Mouse (Mus musculus) forebrain, postnatal 0 days (tissue): ENCODE data around the gene Rnf144b. TPM values are rescaled to one million over a fixed set of nuclear protein-coding genes. Genes with fewer than 3 reads are reported as not detected.
A peak's percentile ranks its signal among the peaks of the same experiment; 100 is the strongest.

Experiments used
- ATAC-seq: fragments of 200-750 bp; cut with Nextera tagmentation; 2 replicates; pipeline ENCODE4 v1.8.0; 2017; ENCODE audit warnings: mild to moderate bottlenecking, moderate library complexity
- DNase-seq: peaks from one replicate; pipeline ENCODE4 v3.0.0-alpha.2; 2015
- H3K27ac ChIP-seq: fragments of 300-500 bp; sonication (generic); 2 replicates; pipeline ENCODE4 v1.5.1; 2014; ENCODE audit warnings: low read depth, mild to moderate bottlenecking, antibody characterized with exemption, low read length, moderate library complexity, mixed read lengths
- H3K27me3 ChIP-seq: fragments of 300-500 bp; sonication (generic); 2 replicates; pipeline ENCODE4 v1.6.1; 2014; ENCODE audit warnings: mild to moderate bottlenecking, low read length, mixed read lengths; ENCODE audit not compliant: insufficient read depth
- H3K36me3 ChIP-seq: fragments of 300-500 bp; sonication (generic); 2 replicates; pipeline ENCODE4 v1.6.1; 2014; ENCODE audit warnings: mild to moderate bottlenecking, moderate library complexity; ENCODE audit not compliant: insufficient read depth
- H3K4me1 ChIP-seq: fragments of 300-500 bp; sonication (generic); 2 replicates; pipeline ENCODE4 v1.6.1; 2014; ENCODE audit warnings: antibody characterized with exemption; ENCODE audit not compliant: insufficient read depth
- H3K4me2 ChIP-seq: fragments of 300-500 bp; sonication (generic); 2 replicates; pipeline ENCODE4 v1.6.1; 2014; ENCODE audit warnings: low read depth, mild to moderate bottlenecking, moderate library complexity
- H3K4me3 ChIP-seq: fragments of 300-500 bp; sonication (generic); 2 replicates; pipeline ENCODE4 v1.5.1; 2014; ENCODE audit warnings: low read depth, low read length, mixed read lengths
- H3K9ac ChIP-seq: fragments of 300-500 bp; sonication (generic); 2 replicates; pipeline ENCODE4 v1.6.1; 2014; ENCODE audit warnings: mild to moderate bottlenecking
- H3K9me3 ChIP-seq: fragments of 300-500 bp; sonication (generic); 2 replicates; pipeline ENCODE4 v1.6.1; 2016; ENCODE audit warnings: low read length
- CTCF ChIP-seq: sonication (generic); IDR thresholded peaks from 2 replicates; pipeline ENCODE4 v1.5.1; 2016; ENCODE audit warnings: antibody characterized with exemption, control low read depth, low read depth
- WGBS: fragments of 180-500 bp; shearing (Covaris S2); extraction: QIAGEN DNeasy Blood & Tissue Kit; methylation state at CpG from one replicate; pipeline ENCODE4 v1.1.7; 2014; 5-methylcytosine and 5-hydroxymethylcytosine counted together
- polyA plus RNA-seq: library from polyadenylated mRNA; unstranded; fragments of >200 nt; fragmentation: Nextera tagmentation; extraction: Ambion mirVana; gene quantifications from 2 replicates; pipeline ENCODE4 v1.2.1, GENCODE M21; 2015
- total RNA-seq: library from RNA; depleted of rRNA; stranded (reverse); fragments of >200 nt; gene quantifications from 2 replicates; pipeline ENCODE4 v1.2.3, GENCODE M21; 2014; rRNA removed

Rnf144b gene
- total and polyA plus RNA-seq, 2 experiments from 2014 or later = 1.5 to 4.0 TPM

DNA sequence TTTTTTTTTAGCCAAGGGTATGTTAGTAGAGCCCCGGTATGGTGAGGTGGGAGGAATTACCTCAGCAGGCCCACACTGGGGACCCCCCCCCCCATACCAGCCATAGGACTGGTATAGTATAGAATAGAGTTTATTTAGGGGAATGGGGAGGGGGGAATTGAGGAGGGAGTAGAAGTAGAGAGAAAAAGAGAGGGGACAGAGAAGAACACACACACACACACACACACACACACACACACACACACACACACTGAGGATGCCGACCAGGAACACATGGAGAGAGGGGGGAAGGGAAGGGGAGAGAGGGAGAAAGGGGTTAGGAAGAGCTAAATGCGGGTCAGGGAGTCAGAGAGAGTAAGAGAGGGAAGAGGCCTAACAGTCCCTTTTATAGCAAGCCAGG, 151.7 kb downstream of the Rnf144b start:
- ATAC-seq = no peak
- no peak overlapping the region for H3K27ac ChIP-seq
- no peaks in the 10 kb centered on the region for H3K36me3 ChIP-seq
- no peak overlapping the region for H3K4me3 ChIP-seq
- H3K4me1 ChIP-seq = peaks cover 9% of the 10 kb centered on the region
- no peak overlapping the region for H3K4me2 ChIP-seq
- WGBS = 16% methylated on average over 3 of the region's 3 CpGs
- TF ChIP-seq CTCF = no peak
- H3K9ac ChIP-seq = no peak overlapping the region
- no peaks in the 10 kb centered on the region for H3K9me3 ChIP-seq
- DNase-seq = no peak
- no peaks in the 10 kb centered on the region for H3K27me3 ChIP-seq

- Histone ChIP-seq H3K27me3 (no peaks in the 10 kb centered on the region), H3K4me3 (no peak overlapping the region), H3K9me3 (no peaks in the 10 kb centered on the region), H3K9ac (no peak overlapping the region), H3K4me2 (no peak overlapping the region), H3K4me1 (peaks cover 9% of the 10 kb centered on the region), H3K27ac (no peak overlapping the region), H3K36me3 (no peaks in the 10 kb centered on the region)
- no peak for TF ChIP-seq CTCF
- 35% methylated on average over 13 of the region's 13 CpGs for WGBS
- ATAC-seq (no peak; the same call in 1 of the 2 replicates), DNase-seq (no peak)
These were observed 154.8 kb downstream of the Rnf144b start for GRCm38 (mm10) chr13:47277000-47277823.

DNA sequence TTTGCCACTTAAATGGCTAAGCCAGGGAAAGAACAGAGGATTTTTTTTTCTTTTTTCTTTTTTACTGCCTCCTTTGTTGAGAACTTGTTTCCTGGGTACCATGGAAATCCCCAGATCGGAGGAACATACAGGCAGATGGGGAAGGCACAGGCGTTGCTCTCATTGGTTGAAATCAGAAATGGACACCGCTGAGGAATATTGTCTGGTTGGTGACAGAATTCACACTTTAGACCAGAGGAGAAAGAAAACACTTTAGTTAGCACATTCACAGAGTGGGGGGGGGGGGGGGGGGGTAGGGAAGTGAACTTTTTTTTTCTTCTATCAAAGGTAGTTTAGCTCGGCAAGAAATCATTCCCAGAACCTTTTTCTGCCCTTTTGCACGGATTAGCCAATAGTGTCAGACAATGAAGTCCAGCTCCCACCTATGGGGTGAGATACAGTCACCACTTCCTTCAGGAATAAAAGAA, 155.4 kb downstream of the Rnf144b start:
- H3K9me3 ChIP-seq = no peaks in the 10 kb centered on the region
- no peaks in the 10 kb centered on the region for H3K36me3 ChIP-seq
- no peak overlapping the region for H3K4me3 ChIP-seq
- H3K4me2 ChIP-seq = no peak overlapping the region
- H3K27me3 ChIP-seq = no peaks in the 10 kb centered on the region
- no peak for TF ChIP-seq CTCF
- H3K27ac ChIP-seq = no peak overlapping the region
- no peak for DNase-seq
- no peak overlapping the region for H3K9ac ChIP-seq
- H3K4me1 ChIP-seq = peaks cover 8% of the 10 kb centered on the region
- ATAC-seq = no peak
- WGBS = 8% methylated on average over 5 of the region's 5 CpGs

- Histone ChIP-seq H3K4me3 (no peak overlapping the region), H3K27me3 (no peaks in the 10 kb centered on the region), H3K4me2 (no peak overlapping the region), H3K36me3 (no peaks in the 10 kb centered on the region), H3K9ac (no peak overlapping the region), H3K4me1 (no peaks in the 10 kb centered on the region), H3K27ac (no peak overlapping the region), H3K9me3 (no peaks in the 10 kb centered on the region)
- DNase-seq (no peak), ATAC-seq (no peak)
- 77% methylated on average over 3 of the region's 3 CpGs for WGBS
- TF ChIP-seq CTCF = no peak
These were observed 159.8 kb downstream of the Rnf144b start for GRCm38 (mm10) chr13:47282221-47282620.

DNA sequence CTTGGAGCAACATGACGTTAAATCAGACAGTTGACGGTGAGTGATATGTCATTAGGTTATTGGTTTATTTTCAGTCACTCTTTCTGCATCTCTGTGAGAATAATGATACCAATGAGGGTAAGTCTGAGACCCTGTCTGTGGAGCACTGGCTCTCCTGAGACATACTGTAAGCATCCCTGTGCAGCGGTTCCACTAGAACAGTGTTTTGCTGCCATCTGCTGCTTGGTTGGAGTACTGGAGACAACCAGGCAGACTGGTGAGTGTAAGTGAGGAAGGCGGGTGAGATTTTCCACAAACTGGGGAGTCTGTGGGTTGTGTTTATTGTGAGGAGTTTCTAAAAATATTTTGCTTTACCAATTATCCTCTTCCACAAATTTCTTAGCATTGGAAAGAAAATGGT, 166.0 kb downstream of the Rnf144b start:
- peak; percentile 96 for ATAC-seq

GRCm38 (mm10) chr13:47296465-47296864, 174.0 kb downstream of the Rnf144b start:
- Histone ChIP-seq H3K4me3 (no peak overlapping the region), H3K9ac (no peak overlapping the region), H3K9me3 (no peaks in the 10 kb centered on the region), H3K27ac (no peak overlapping the region), H3K4me1 (no peaks in the 10 kb centered on the region), H3K4me2 (no peak overlapping the region), H3K27me3 (no peaks in the 10 kb centered on the region), H3K36me3 (no peaks in the 10 kb centered on the region)
- WGBS = 58% methylated on average over 8 of the region's 8 CpGs
- ATAC-seq (no peak), DNase-seq (no peak)
- TF ChIP-seq CTCF = no peak

More for the DNA sequence above, 166.0 kb downstream of the Rnf144b start:
- 41% methylated on average over 4 of the region's 4 CpGs for WGBS
- H3K4me3 ChIP-seq = no peak overlapping the region
- peak; percentile 92 for DNase-seq
- H3K36me3 ChIP-seq = no peaks in the 10 kb centered on the region
- H3K4me2 ChIP-seq = no peak overlapping the region
- no peaks in the 10 kb centered on the region for H3K9me3 ChIP-seq
- no peak overlapping the region for H3K27ac ChIP-seq
- H3K4me1 ChIP-seq = no peaks in the 10 kb centered on the region
- no peaks in the 10 kb centered on the region for H3K27me3 ChIP-seq
- no peak overlapping the region for H3K9ac ChIP-seq
- TF ChIP-seq CTCF = peak; percentile 99

Other genes with a start within 250 kb of the Rnf144b start
- 17.8 and 19.7 TPM in 2 replicates for gene Kif13a, start 192.8 kb upstream of the Rnf144b start, total RNA-seq
- gene Kif13a, start 192.8 kb upstream of the Rnf144b start, polyA plus RNA-seq = 6.7 and 9.2 TPM in 2 replicates
- gene Nhlrc1, start 107.8 kb upstream of the Rnf144b start, total RNA-seq = 14.3 and 15.4 TPM in 2 replicates
- gene Nhlrc1, start 107.8 kb upstream of the Rnf144b start, polyA plus RNA-seq = 12.5 and 17.0 TPM in 2 replicates
- gene Kdm1b, start 79.2 kb upstream of the Rnf144b start, total RNA-seq = 27.2 and 28.9 TPM in 2 replicates
- 12.5 and 13.9 TPM in 2 replicates for gene Kdm1b, start 79.2 kb upstream of the Rnf144b start, polyA plus RNA-seq
- 13.2 and 13.6 TPM in 2 replicates for gene Tpmt, start 77.9 kb upstream of the Rnf144b start, total RNA-seq
- gene Tpmt, start 77.9 kb upstream of the Rnf144b start, polyA plus RNA-seq = 8.6 and 11.1 TPM in 2 replicates
- 56.9 and 70.0 TPM in 2 replicates for gene Dek, start 16.5 kb upstream of the Rnf144b start, total RNA-seq
- 85.3 and 118 TPM in 2 replicates for gene Dek, start 16.5 kb upstream of the Rnf144b start, polyA plus RNA-seq